Mouse (Mus musculus) cortical plate, adult 2 months (tissue): ENCODE results near the gene Zpld1. TPM values are rescaled to one million over a fixed set of nuclear protein-coding genes. Genes with fewer than 3 reads are reported as not detected.

Experiments
- H3K27ac ChIP-seq: fragments of 200-500 bp; 2 replicates; pipeline ENCODE4 v1.5.1; 2012; ENCODE audit warnings: low read length, control low read depth, inconsistent platforms; ENCODE audit not compliant: insufficient read depth
- H3K4me1 ChIP-seq: fragments of 200-500 bp; 2 replicates; pipeline ENCODE4 v1.6.1; 2011; ENCODE audit warnings: low read length; ENCODE audit not compliant: control insufficient read depth, insufficient read depth
- H3K4me3 ChIP-seq: fragments of 200-500 bp; 2 replicates; pipeline ENCODE4 v1.5.1; 2011; ENCODE audit warnings: mild to moderate bottlenecking, low read length, control low read depth; ENCODE audit not compliant: insufficient read depth
- CTCF ChIP-seq: fragments of 200-500 bp; IDR thresholded peaks from 2 replicates; pipeline ENCODE4 v1.5.1; 2011; ENCODE audit warnings: mild to moderate bottlenecking, control low read depth, low read length; ENCODE audit not compliant: insufficient read depth; ENCODE audit errors: extremely low read depth
- POLR2A ChIP-seq: fragments of 200-500 bp; IDR thresholded peaks from 2 replicates; pipeline ENCODE4 v1.6.1; 2011; ENCODE audit warnings: mild to moderate bottlenecking, low read length, control low read depth; ENCODE audit not compliant: insufficient read depth; ENCODE audit errors: extremely low read depth
- polyA plus RNA-seq: library from polyadenylated mRNA; depleted of rRNA; stranded (reverse); fragments of >200 nt; gene quantifications from 2 replicates; pipeline ENCODE4 v1.2.3, GENCODE M21; 2012; rRNA removed

The Zpld1 gene
- 0.04 TPM in 2 replicates for polyA plus RNA-seq

GRCm38 (mm10) chr16:55297886-55298285, at the start of gene Zpld1:
TSS of gene Zpld1 (minus strand) at chr16:55297986.
- Histone ChIP-seq H3K4me3 (no peak within 1 kb of the TSS), H3K4me1 (no peaks in the 10 kb centered on the region), H3K27ac (no peak within 1 kb of the TSS)
- TF ChIP-seq CTCF: no peak

DNA sequence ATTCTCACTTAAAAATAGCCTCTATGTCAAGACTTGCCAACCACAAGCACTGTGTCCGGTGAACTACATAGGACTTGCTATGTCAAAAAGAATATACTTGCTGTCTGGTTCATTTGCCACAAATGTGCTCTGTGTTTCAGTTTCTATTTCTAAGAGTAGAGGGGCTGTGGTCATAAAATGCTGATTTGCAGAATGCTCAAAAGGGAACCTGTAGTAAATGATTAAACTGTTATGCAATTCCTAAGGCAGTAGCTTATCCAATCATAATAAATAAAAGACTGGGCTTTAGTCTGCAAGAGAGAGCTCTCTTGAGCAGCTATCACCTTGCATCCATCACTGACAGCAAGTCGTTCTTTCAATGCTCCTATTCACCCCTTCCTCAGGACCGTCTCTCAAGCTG, 47.9 kb upstream of the Zpld1 start:
- H3K27ac ChIP-seq: no peak overlapping the region
- no peaks in the 10 kb centered on the region for H3K4me1 ChIP-seq
- H3K4me3 ChIP-seq: no peak overlapping the region
- TF ChIP-seq POLR2A: no peak
- TF ChIP-seq CTCF: no peak

GRCm38 (mm10) chr16:55321542-55322514, 24.0 kb upstream of the Zpld1 start:
- H3K4me3 ChIP-seq: no peak overlapping the region
- H3K27ac ChIP-seq: no peak overlapping the region
- TF ChIP-seq CTCF: no peak
- TF ChIP-seq POLR2A: no peak
- no peaks in the 10 kb centered on the region; the same call in 1 of the 2 replicates for H3K4me1 ChIP-seq

GRCm38 (mm10) chr16:55316996-55317395, 19.2 kb upstream of the Zpld1 start:
- no peak overlapping the region for H3K4me3 ChIP-seq
- no peak for TF ChIP-seq POLR2A
- TF ChIP-seq CTCF: no peak
- H3K27ac ChIP-seq: no peak overlapping the region
- H3K4me1 ChIP-seq: no peaks in the 10 kb centered on the region; the same call in 1 of the 2 replicates

GRCm38 (mm10) chr16:55312106-55312505, 14.3 kb upstream of the Zpld1 start:
- H3K27ac ChIP-seq: no peak overlapping the region
- H3K4me3 ChIP-seq: no peak overlapping the region
- no peak for TF ChIP-seq POLR2A
- no peak for TF ChIP-seq CTCF
- no peaks in the 10 kb centered on the region for H3K4me1 ChIP-seq

- no peak for TF ChIP-seq POLR2A
- TF ChIP-seq CTCF: no peak
- Histone ChIP-seq H3K4me1 (no peaks in the 10 kb centered on the region), H3K27ac (no peak overlapping the region), H3K4me3 (no peak overlapping the region)
Observed at GRCm38 (mm10) chr16:55282696-55283095, 15.1 kb downstream of the Zpld1 start.

DNA sequence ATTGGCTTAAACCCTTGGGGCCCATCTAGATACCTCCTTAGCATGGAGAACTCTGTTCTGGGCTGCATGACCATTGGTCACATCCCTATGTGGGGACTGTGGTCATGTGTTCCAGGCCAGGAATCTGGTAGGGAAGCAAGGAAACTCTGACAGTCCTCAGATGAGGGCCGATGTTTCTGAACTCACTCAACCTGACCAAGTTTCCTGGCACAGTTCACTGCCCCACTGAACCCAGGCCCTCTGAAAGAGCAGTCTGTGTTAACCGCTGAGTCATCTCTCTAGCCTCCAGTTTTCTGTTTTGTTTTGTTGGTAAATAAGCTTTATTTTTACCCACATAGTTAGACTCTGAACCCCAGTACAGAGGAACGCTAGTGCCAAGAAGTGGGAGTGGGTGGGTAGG, 20.3 kb downstream of the Zpld1 start:
- Histone ChIP-seq H3K27ac (no peak overlapping the region), H3K4me1 (no peaks in the 10 kb centered on the region), H3K4me3 (no peak overlapping the region)
- TF ChIP-seq CTCF (no peak), POLR2A (no peak)

DNA sequence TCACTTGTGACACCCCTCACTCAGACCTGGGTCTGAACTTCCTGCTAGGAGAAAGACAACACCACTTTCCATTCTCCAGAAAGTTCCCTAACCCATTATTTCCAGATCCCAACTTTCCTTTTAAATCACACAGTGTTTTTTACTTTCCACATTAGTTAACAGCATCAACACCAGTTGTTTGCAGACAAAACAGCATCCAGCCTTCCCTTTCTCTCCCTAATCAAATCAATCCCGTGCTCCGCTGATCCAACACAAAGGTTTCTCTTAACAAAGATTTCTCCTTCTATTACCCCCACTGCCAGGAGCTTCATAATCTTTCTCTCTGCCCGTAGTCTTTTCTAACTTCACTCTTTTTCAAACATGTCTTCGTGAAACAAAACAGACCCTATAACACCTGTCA, 32.5 kb downstream of the Zpld1 start:
- Histone ChIP-seq H3K4me3 (no peak overlapping the region), H3K27ac (no peak overlapping the region), H3K4me1 (no peaks in the 10 kb centered on the region; the same call in 1 of the 2 replicates)
- TF ChIP-seq POLR2A (no peak), CTCF (no peak)

DNA sequence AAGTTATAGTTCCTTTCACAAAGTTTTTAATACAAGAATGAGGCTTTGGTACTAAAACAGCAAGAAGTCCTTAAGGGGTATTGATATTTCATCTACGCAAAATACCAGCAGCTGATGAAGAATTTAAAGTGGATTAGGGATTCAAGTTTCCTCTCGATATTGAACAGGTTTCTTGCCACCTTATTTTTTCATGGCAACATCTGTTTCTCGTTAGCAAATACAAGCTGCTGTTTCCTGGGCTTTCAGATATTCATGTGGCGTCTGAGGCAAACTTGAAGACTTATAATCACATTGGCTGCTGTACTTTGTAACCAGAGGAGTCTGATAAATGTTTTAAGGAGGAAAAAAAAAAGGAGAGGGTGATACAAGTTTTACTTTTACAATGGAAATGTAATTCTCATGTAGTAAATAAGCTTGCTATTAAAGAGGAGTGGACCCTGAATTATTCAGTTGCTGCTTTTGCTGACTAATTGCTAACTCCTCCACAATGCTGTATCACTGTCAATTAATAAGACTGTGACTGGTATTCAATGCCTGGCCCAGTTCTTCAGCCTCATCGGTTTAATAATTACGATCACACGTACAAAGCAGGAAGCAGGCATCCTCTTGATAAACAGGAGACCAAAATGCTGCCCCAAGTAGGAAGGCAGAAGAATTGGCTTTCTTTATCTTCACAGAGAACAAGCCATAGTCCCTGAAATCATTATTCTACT, 36.8 kb downstream of the Zpld1 start:
- no peak overlapping the region for H3K4me3 ChIP-seq
- H3K27ac ChIP-seq: no peak overlapping the region
- H3K4me1 ChIP-seq: no peaks in the 10 kb centered on the region; the same call in 1 of the 2 replicates
- TF ChIP-seq POLR2A: no peak
- TF ChIP-seq CTCF: no peak
